Mouse (Mus musculus) liver, embryonic 13.5 days (tissue): ENCODE results near the gene Reep6. TPM values are rescaled to one million over a fixed set of nuclear protein-coding genes. Genes with fewer than 3 reads are reported as not detected.
A peak's percentile ranks its signal among the peaks of the same experiment; 100 is the strongest.

ENCODE experiments used
- ATAC-seq: fragments of 200-750 bp; cut with Nextera tagmentation; 2 replicates; pipeline ENCODE4 v1.8.0; 2017; ENCODE audit warnings: low read depth, mild to moderate bottlenecking, moderate number of reproducible peaks, moderate library complexity
- DNase-seq: peaks from one replicate; pipeline ENCODE4 v3.0.0; 2022
- H3K27ac ChIP-seq: fragments of 300-500 bp; sonication (generic); 2 replicates; pipeline ENCODE4 v1.5.1; 2015; ENCODE audit warnings: moderate library complexity, mild to moderate bottlenecking, inconsistent platforms
- H3K27me3 ChIP-seq: fragments of 300-500 bp; sonication (generic); 2 replicates; pipeline ENCODE4 v1.6.1; 2015; ENCODE audit warnings: mild to moderate bottlenecking, inconsistent platforms
- H3K36me3 ChIP-seq: fragments of 300-500 bp; sonication (generic); 2 replicates; pipeline ENCODE4 v1.6.1; 2015; ENCODE audit warnings: mild to moderate bottlenecking, inconsistent platforms
- H3K4me1 ChIP-seq: fragments of 300-500 bp; sonication (generic); replicated peaks from 2 replicates; pipeline ENCODE4 v1.6.1; 2015; ENCODE audit warnings: inconsistent platforms
- H3K4me2 ChIP-seq: fragments of 300-500 bp; sonication (generic); 2 replicates; pipeline ENCODE4 v1.6.1; 2015; ENCODE audit warnings: inconsistent platforms, mild to moderate bottlenecking, moderate library complexity
- H3K4me3 ChIP-seq: fragments of 300-500 bp; sonication (generic); replicated peaks from 2 replicates; pipeline ENCODE4 v1.5.1; 2015; ENCODE audit warnings: mild to moderate bottlenecking, inconsistent platforms
- H3K9ac ChIP-seq: fragments of 300-500 bp; sonication (generic); 2 replicates; pipeline ENCODE4 v1.6.1; 2015; ENCODE audit warnings: mild to moderate bottlenecking, inconsistent platforms
- H3K9me3 ChIP-seq: fragments of 300-500 bp; sonication (generic); replicated peaks from 2 replicates; pipeline ENCODE4 v1.6.1; 2016; ENCODE audit warnings: inconsistent platforms
- WGBS: fragments of 180-500 bp; shearing (Covaris S2); methylation state at CpG from one replicate; pipeline ENCODE4 v1.1.7; 2015; ENCODE audit not compliant: insufficient replicate concordance; 5-methylcytosine and 5-hydroxymethylcytosine counted together
- polyA plus RNA-seq: library from polyadenylated mRNA; unstranded; fragments of >200 nt; fragmentation: Nextera tagmentation; extraction: Ambion mirVana; gene quantifications from 2 replicates; pipeline ENCODE4 v1.2.1, GENCODE M21; 2015

Reep6 gene
- polyA plus RNA-seq, 1 experiment from 2014 or later = 50.9 TPM

- no peak for ATAC-seq
- 32% methylated on average over 7 of the region's 7 CpGs for WGBS
- Histone ChIP-seq H3K9me3 (no peaks in the 10 kb centered on the region), H3K4me3 (no peak overlapping the region), H3K27ac (peak overlapping the region; percentile 94), H3K9ac (peak overlapping the region; percentile 100; the same call in 1 of the 2 replicates), H3K4me2 (peak overlapping the region; percentile 93), H3K4me1 (peaks cover 56% of the 10 kb centered on the region), H3K36me3 (peaks cover 23% of the 10 kb centered on the region), H3K27me3 (peaks cover 35% of the 10 kb centered on the region)
- DNase-seq = no peak
These were observed 34.9 kb upstream of the Reep6 start for GRCm38 (mm10) chr10:80294788-80295303.

- Histone ChIP-seq H3K4me2 (peak within 1 kb of the TSS; percentile 93), H3K27me3 (peaks cover 45% of the 10 kb centered on the region), H3K9ac (peak within 1 kb of the TSS; percentile 100), H3K36me3 (peaks cover 23% of the 10 kb centered on the region), H3K9me3 (no peaks in the 10 kb centered on the region), H3K4me3 (peak within 1 kb of the TSS; percentile 44), H3K4me1 (peaks cover 56% of the 10 kb centered on the region), H3K27ac (peak within 1 kb of the TSS; percentile 94)
- peak; percentile 67 for DNase-seq
- 4% methylated on average over 26 of the region's 26 CpGs for WGBS
- peak; percentile 41 for ATAC-seq
These were observed 33.9 kb upstream of the Reep6 start, which contains the start of gene Apc2 for GRCm38 (mm10) chr10:80295618-80296425. Gene Apc2, plus strand, starts transcription at chr10:80295977.

- 69% methylated on average over 5 of the region's 5 CpGs for WGBS
- no peak overlapping the region for H3K4me3 ChIP-seq
- no peak overlapping the region for H3K4me2 ChIP-seq
These were observed 32.9 kb upstream of the Reep6 start for GRCm38 (mm10) chr10:80296824-80297223.

GRCm38 (mm10) chr10:80297526-80298133 is 32.1 kb upstream of the Reep6 start:
- Histone ChIP-seq H3K36me3 (peaks cover 23% of the 10 kb centered on the region), H3K9me3 (no peaks in the 10 kb centered on the region), H3K4me3 (no peak overlapping the region), H3K4me1 (peaks cover 59% of the 10 kb centered on the region), H3K4me2 (no peak overlapping the region), H3K27ac (no peak overlapping the region), H3K9ac (no peak overlapping the region), H3K27me3 (peaks cover 63% of the 10 kb centered on the region)
- WGBS = 49% methylated on average over 8 of the region's 8 CpGs
- ATAC-seq (no peak), DNase-seq (no peak)

More at GRCm38 (mm10) chr10:80296824-80297223, 32.9 kb upstream of the Reep6 start:
- Histone ChIP-seq H3K27me3 (peaks cover 55% of the 10 kb centered on the region), H3K4me1 (peaks cover 54% of the 10 kb centered on the region), H3K36me3 (peaks cover 23% of the 10 kb centered on the region), H3K9me3 (no peaks in the 10 kb centered on the region), H3K9ac (no peak overlapping the region), H3K27ac (no peak overlapping the region)
- DNase-seq (no peak), ATAC-seq (no peak)

- 9% methylated on average over 26 of the region's 26 CpGs for WGBS
These were observed 31.0 kb upstream of the Reep6 start for GRCm38 (mm10) chr10:80298571-80299281.

GRCm38 (mm10) chr10:80299301-80299700 is 30.5 kb upstream of the Reep6 start:
- Histone ChIP-seq H3K4me2 (no peak overlapping the region), H3K9ac (no peak overlapping the region), H3K4me1 (peaks cover 44% of the 10 kb centered on the region), H3K36me3 (peaks cover 8% of the 10 kb centered on the region), H3K4me3 (no peak overlapping the region), H3K27me3 (peaks cover 79% of the 10 kb centered on the region), H3K27ac (no peak overlapping the region), H3K9me3 (no peaks in the 10 kb centered on the region)
- DNase-seq = no peak
- 14% methylated on average over 15 of the region's 15 CpGs for WGBS
- no peak for ATAC-seq

More at GRCm38 (mm10) chr10:80298571-80299281, 31.0 kb upstream of the Reep6 start:
- Histone ChIP-seq H3K9ac (no peak overlapping the region), H3K4me2 (no peak overlapping the region), H3K9me3 (no peaks in the 10 kb centered on the region), H3K27ac (no peak overlapping the region), H3K27me3 (peaks cover 74% of the 10 kb centered on the region), H3K4me3 (no peak overlapping the region), H3K36me3 (peaks cover 14% of the 10 kb centered on the region), H3K4me1 (peaks cover 49% of the 10 kb centered on the region)
- no peak for ATAC-seq
- DNase-seq = no peak

GRCm38 (mm10) chr10:80299824-80300223 is 29.9 kb upstream of the Reep6 start:
- Histone ChIP-seq H3K9me3 (no peaks in the 10 kb centered on the region), H3K4me2 (no peak overlapping the region), H3K4me3 (no peak overlapping the region), H3K9ac (no peak overlapping the region), H3K27ac (no peak overlapping the region), H3K36me3 (peaks cover 3% of the 10 kb centered on the region), H3K27me3 (peaks cover 85% of the 10 kb centered on the region), H3K4me1 (peaks cover 43% of the 10 kb centered on the region)
- WGBS = 45% methylated on average over 10 of the region's 10 CpGs
- DNase-seq = no peak
- no peak for ATAC-seq

- no peak overlapping the region for H3K4me2 ChIP-seq
- H3K27me3 ChIP-seq = peaks cover 94% of the 10 kb centered on the region
- no peak for ATAC-seq
- no peak for DNase-seq
- H3K27ac ChIP-seq = no peak overlapping the region
- H3K9me3 ChIP-seq = no peaks in the 10 kb centered on the region
- 29% methylated on average over 11 of the region's 11 CpGs for WGBS
- H3K9ac ChIP-seq = no peak overlapping the region
- peaks cover 40% of the 10 kb centered on the region for H3K4me1 ChIP-seq
- H3K4me3 ChIP-seq = no peak overlapping the region
- no peaks in the 10 kb centered on the region for H3K36me3 ChIP-seq
These were observed 29.0 kb upstream of the Reep6 start for GRCm38 (mm10) chr10:80300672-80301181.

- Histone ChIP-seq H3K27ac (no peak overlapping the region), H3K9ac (no peak overlapping the region), H3K4me1 (peaks cover 32% of the 10 kb centered on the region), H3K4me2 (no peak overlapping the region), H3K36me3 (no peaks in the 10 kb centered on the region), H3K4me3 (no peak overlapping the region), H3K27me3 (peaks cover 99% of the 10 kb centered on the region), H3K9me3 (no peaks in the 10 kb centered on the region)
- ATAC-seq (no peak), DNase-seq (no peak)
- 51% methylated on average over 10 of the region's 10 CpGs for WGBS
These were observed 28.3 kb upstream of the Reep6 start for GRCm38 (mm10) chr10:80301256-80302081.

- ATAC-seq = no peak
- H3K4me1 ChIP-seq = peaks cover 27% of the 10 kb centered on the region
- 64% methylated on average over 5 of the region's 5 CpGs for WGBS
- no peak overlapping the region for H3K4me2 ChIP-seq
- no peak overlapping the region for H3K4me3 ChIP-seq
- peaks cover 99% of the 10 kb centered on the region for H3K27me3 ChIP-seq
- no peak for DNase-seq
- no peaks in the 10 kb centered on the region for H3K9me3 ChIP-seq
- H3K27ac ChIP-seq = no peak overlapping the region; the same call in 1 of the 2 replicates
- no peak overlapping the region for H3K9ac ChIP-seq
- H3K36me3 ChIP-seq = no peaks in the 10 kb centered on the region
These were observed 27.7 kb upstream of the Reep6 start for GRCm38 (mm10) chr10:80302082-80302355.
